27 mouse cellular contexts compared by ENCODE assay signal in the genomic region with DNA sequence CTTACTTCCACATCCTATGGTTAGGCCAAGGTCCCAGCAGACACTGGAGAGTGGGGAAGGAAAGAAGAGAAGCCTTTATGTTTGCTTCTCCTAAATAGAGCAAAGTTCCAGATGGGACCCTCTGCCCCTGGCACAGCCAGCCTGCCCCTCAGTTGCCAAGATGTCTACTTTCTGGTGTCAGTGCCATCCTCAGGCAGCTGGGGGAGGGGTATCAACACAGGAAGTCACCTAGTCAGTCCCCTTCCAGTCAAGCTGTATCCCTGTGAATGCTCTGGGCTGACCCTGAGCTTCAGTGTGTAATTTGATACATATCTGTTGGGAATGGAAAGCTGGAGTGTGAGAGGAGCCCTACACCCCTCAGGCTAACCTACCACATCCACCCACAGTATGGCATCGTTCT. TPM values are rescaled to one million over a fixed set of nuclear protein-coding genes. Genes with fewer than 3 reads are reported as not detected.
A peak's percentile ranks its signal among the peaks of the same experiment; 100 is the strongest.
DNase-seq lines count a peak whose midpoint lies in the region; ATAC-seq and TF ChIP-seq lines count a peak whose summit lies in the region.
"Had no signal": no experiment of that assay in that cellular context is flagged by ENCODE, and none has a peak within 500 bp of the region (broad histone marks: within the 10 kb centered on the region; RNA-seq: fewer than 3 reads in every experiment).

No protein-coding gene starts in this region.

- no peaks in the 10 kb centered on the region for H3K36me3 ChIP-seq in forebrain, postnatal 0 days (ENCODE audit: insufficient read depth)
- H3K36me3 ChIP-seq in forebrain, embryonic 14.5 days (ENCODE audit: control insufficient read depth, insufficient read depth, low read length) = no peaks in the 10 kb centered on the region
- no peaks in the 10 kb centered on the region for H3K36me3 ChIP-seq in kidney, embryonic 15.5 days
- no peaks in the 10 kb centered on the region for H3K36me3 ChIP-seq in E14TG2a.4 (ENCODE audit: insufficient read depth, low read length)
- H3K36me3 ChIP-seq in small intestine, adult 2 months (ENCODE audit: control insufficient read depth, insufficient read depth, low read length) = no peaks in the 10 kb centered on the region
- H3K36me3 ChIP-seq: embryonic facial prominence, embryonic 15.5 days; forebrain, embryonic 15.5 days; hindbrain, embryonic 10.5 days; limb, embryonic 15.5 days; lung, embryonic 15.5 days; neural tube, embryonic 12.5 days had no signal

- no peak overlapping the region for H3K27ac ChIP-seq in forebrain, postnatal 0 days (ENCODE audit: low read depth, low read length)
- H3K27ac ChIP-seq in forebrain, embryonic 14.5 days (ENCODE audit: low read depth, low read length) = no peak overlapping the region
- no peak overlapping the region for H3K27ac ChIP-seq in kidney, embryonic 15.5 days
- H3K27ac ChIP-seq in small intestine, adult 2 months (ENCODE audit: insufficient read depth, low read depth, low read length) = no peak overlapping the region
- H3K27ac ChIP-seq: embryonic facial prominence, embryonic 15.5 days; forebrain, embryonic 15.5 days; hindbrain, embryonic 10.5 days; limb, embryonic 15.5 days; liver, embryonic 14.5 days; lung, embryonic 15.5 days; neural tube, embryonic 12.5 days had no signal

- no peak for ATAC-seq in forebrain, postnatal 0 days
- ATAC-seq in forebrain, embryonic 14.5 days = no peak
- no peak for ATAC-seq in kidney, embryonic 15.5 days (replicated peaks; ENCODE audit: low FRiP score)
- ATAC-seq: forebrain, embryonic 15.5 days had no signal

- no peak overlapping the region for H3K4me3 ChIP-seq in forebrain, postnatal 0 days (ENCODE audit: low read depth, low read length)
- H3K4me3 ChIP-seq in forebrain, embryonic 14.5 days (ENCODE audit: low read depth, low read length) = no peak overlapping the region
- no peak overlapping the region; the same call in 1 of the 2 replicates for H3K4me3 ChIP-seq in kidney, embryonic 15.5 days (replicated peaks)
- peak overlapping the region; percentile 86; the same call in 1 of the 2 replicates for H3K4me3 ChIP-seq in E14TG2a.4 (replicated peaks; ENCODE audit: low read length)
- peak overlapping the region; percentile 81; the same call in 1 of the 2 replicates for H3K4me3 ChIP-seq in small intestine, adult 2 months (ENCODE audit: low read depth, low read length)
- H3K4me3 ChIP-seq: neural tube, embryonic 12.5 days had no signal

- no peaks in the 10 kb centered on the region for H3K9me3 ChIP-seq in forebrain, postnatal 0 days (ENCODE audit: low read length)
- H3K9me3 ChIP-seq in forebrain, embryonic 14.5 days (replicated peaks; ENCODE audit: control insufficient read depth, low read length) = no peaks in the 10 kb centered on the region
- no peaks in the 10 kb centered on the region for H3K9me3 ChIP-seq in kidney, embryonic 15.5 days (replicated peaks)
- H3K9me3 ChIP-seq in E14TG2a.4 (ENCODE audit: low read length) = no peaks in the 10 kb centered on the region
- H3K9me3 ChIP-seq: embryonic facial prominence, embryonic 15.5 days; forebrain, embryonic 15.5 days; hindbrain, embryonic 10.5 days; limb, embryonic 15.5 days; lung, embryonic 15.5 days; megakaryocyte, embryonic 14.5 days; neural tube, embryonic 12.5 days had no signal

- peaks cover 8% of the 10 kb centered on the region; the same call in 1 of the 2 replicates for H3K4me1 ChIP-seq in forebrain, postnatal 0 days (ENCODE audit: insufficient read depth)
- H3K4me1 ChIP-seq in forebrain, embryonic 14.5 days (ENCODE audit: control insufficient read depth, insufficient read depth, low read length) = peaks cover 8% of the 10 kb centered on the region
- H3K4me1 ChIP-seq in kidney, embryonic 15.5 days = peaks cover 37% of the 10 kb centered on the region
- H3K4me1 ChIP-seq in E14TG2a.4 (replicated peaks; ENCODE audit: low read depth, low read length) = peaks cover 42% of the 10 kb centered on the region
- H3K4me1 ChIP-seq in small intestine, adult 2 months (ENCODE audit: control insufficient read depth, insufficient read depth, insufficient read length, low read length) = peaks cover 15% of the 10 kb centered on the region; the same call in 1 of the 2 replicates

- H3K27me3 ChIP-seq in forebrain, postnatal 0 days (ENCODE audit: insufficient read depth, low read length) = peaks cover 17% of the 10 kb centered on the region
- peaks cover 51% of the 10 kb centered on the region for H3K27me3 ChIP-seq in forebrain, embryonic 14.5 days (replicated peaks; ENCODE audit: control insufficient read depth, insufficient read depth, low read length)
- H3K27me3 ChIP-seq in kidney, embryonic 15.5 days = peaks cover 79% of the 10 kb centered on the region
- peaks cover 95% of the 10 kb centered on the region for H3K27me3 ChIP-seq in E14TG2a.4 (ENCODE audit: insufficient read depth, low read length)
- no peaks in the 10 kb centered on the region; the same call in 1 of the 2 replicates for H3K27me3 ChIP-seq in small intestine, adult 2 months (ENCODE audit: control insufficient read depth, insufficient read depth, low read length)

- 68% methylated on average over 1 of the region's 1 CpGs for WGBS in forebrain, postnatal 0 days
- WGBS in forebrain, embryonic 14.5 days = 65% methylated on average over 1 of the region's 1 CpGs
- 39% methylated on average over 1 of the region's 1 CpGs for WGBS in kidney, embryonic 15.5 days
- WGBS in small intestine, adult 2 months = 87% methylated on average over 1 of the region's 1 CpGs

- TF ChIP-seq POLR2A in small intestine, adult 2 months (IDR thresholded peaks at IDR 0.05; ENCODE audit: low read depth, low read length) = no peak

- no peak overlapping the region for H3K9ac ChIP-seq in forebrain, postnatal 0 days
- H3K9ac ChIP-seq in forebrain, embryonic 14.5 days (ENCODE audit: low read length) = no peak overlapping the region
- H3K9ac ChIP-seq in kidney, embryonic 15.5 days = no peak overlapping the region
- H3K9ac ChIP-seq: embryonic facial prominence, embryonic 15.5 days; forebrain, embryonic 15.5 days; liver, embryonic 14.5 days had no signal

- DNase-seq in forebrain, postnatal 0 days = no peak
- no peak for DNase-seq in forebrain, embryonic 14.5 days (ENCODE audit: low spot score)
- DNase-seq in kidney, adult 18-20 months = no peak
- DNase-seq in B cell, adult 2 months = no peak
- DNase-seq: kidney, adult 8-10 months; kidney, postnatal 14 days; layer of hippocampus, postnatal 36 days; lung, postnatal 36 days; midbrain, embryonic 14.5 days; right cerebral cortex, adult 18-20 months; right cerebral cortex, postnatal 4 days had no signal

- 0 out of 2 replicates have a peak overlapping the region, but pooled peaks have one; percentile 67 for H3K4me2 ChIP-seq in forebrain, postnatal 0 days (ENCODE audit: low read depth)
- no peak overlapping the region for H3K4me2 ChIP-seq in forebrain, embryonic 14.5 days (ENCODE audit: low read length)
- H3K4me2 ChIP-seq in kidney, embryonic 15.5 days = peak overlapping the region; percentile 90; the same call in 1 of the 2 replicates

- no peak for TF ChIP-seq CTCF in forebrain, postnatal 0 days (IDR thresholded peaks at IDR 0.05; ENCODE audit: low read depth)
- no peak for TF ChIP-seq CTCF in E14TG2a.4 (conservative IDR thresholded peaks at IDR 0.05; ENCODE audit: low read length)
- TF ChIP-seq CTCF in small intestine, adult 2 months (IDR thresholded peaks at IDR 0.05; ENCODE audit: extremely low read depth, insufficient read length, insufficient replicate concordance, low read depth, low read length) = no peak

RNA-seq across cellular contexts. Expression of a gene that starts 1.3 kb away (rescaled TPM):
- total RNA-seq in forebrain, postnatal 0 days (2014; rRNA removed) = 8.2 and 13.5 TPM in 2 replicates
- 14.2 and 18.2 TPM in 2 replicates for polyA plus RNA-seq in forebrain, postnatal 0 days (2015; fragmentation: Nextera tagmentation; extraction: Ambion mirVana)
- 1.9 and 2.5 TPM in 2 replicates for polyA plus RNA-seq in forebrain, embryonic 14.5 days (2014; fragmentation: Nextera tagmentation; extraction: Ambion mirVana)
- polyA plus RNA-seq in kidney, embryonic 15.5 days (2015; fragmentation: Nextera tagmentation; extraction: Ambion mirVana) = 4.5 and 4.6 TPM in 2 replicates
- 25.8 and 50.7 TPM in 2 replicates for polyA plus RNA-seq in small intestine, adult 2 months (2012; rRNA removed)
- total RNA-seq: common myeloid progenitor, adult 5-6 weeks had no signal

RNA-seq across cellular contexts. Expression of a gene that starts 2.1 kb away (rescaled TPM):
- total RNA-seq in forebrain, postnatal 0 days (2014; rRNA removed) = 179 and 188 TPM in 2 replicates
- polyA plus RNA-seq in forebrain, postnatal 0 days (2015; fragmentation: Nextera tagmentation; extraction: Ambion mirVana) = 413 and 442 TPM in 2 replicates
- polyA plus RNA-seq in forebrain, embryonic 14.5 days (2014; fragmentation: Nextera tagmentation; extraction: Ambion mirVana) = 263 and 331 TPM in 2 replicates
- polyA plus RNA-seq in kidney, embryonic 15.5 days (2015; fragmentation: Nextera tagmentation; extraction: Ambion mirVana) = 41.3 and 52.5 TPM in 2 replicates
- 103 and 117 TPM in 2 replicates for polyA plus RNA-seq in small intestine, adult 2 months (2012; rRNA removed)

RNA-seq across cellular contexts. Expression of a gene that starts 24.9 kb away (rescaled TPM):
- 13.2 and 13.9 TPM in 2 replicates for total RNA-seq in forebrain, postnatal 0 days (2014; rRNA removed)
- 9.5 and 12.7 TPM in 2 replicates for polyA plus RNA-seq in forebrain, postnatal 0 days (2015; fragmentation: Nextera tagmentation; extraction: Ambion mirVana)
- polyA plus RNA-seq in forebrain, embryonic 14.5 days (2014; fragmentation: Nextera tagmentation; extraction: Ambion mirVana) = 27.8 and 28.9 TPM in 2 replicates
- polyA plus RNA-seq in kidney, embryonic 15.5 days (2015; fragmentation: Nextera tagmentation; extraction: Ambion mirVana) = 40.4 and 42.7 TPM in 2 replicates
- polyA plus RNA-seq in small intestine, adult 2 months (2012; rRNA removed) = 15.4 and 28.8 TPM in 2 replicates

RNA-seq across cellular contexts. Expression of a gene that starts 26.1 kb away (rescaled TPM):
- 1.3 TPM in 1 of 2 replicates, not detected in the other for total RNA-seq in forebrain, postnatal 0 days (2014; rRNA removed)
- 0.17 and 0.23 TPM in 2 replicates for polyA plus RNA-seq in forebrain, postnatal 0 days (2015; fragmentation: Nextera tagmentation; extraction: Ambion mirVana)
- polyA plus RNA-seq in forebrain, embryonic 14.5 days (2014; fragmentation: Nextera tagmentation; extraction: Ambion mirVana) = 0.21 TPM in 1 of 2 replicates, not detected in the other
- 0.08 and 0.18 TPM in 2 replicates for polyA plus RNA-seq in kidney, embryonic 15.5 days (2015; fragmentation: Nextera tagmentation; extraction: Ambion mirVana)
- polyA plus RNA-seq in small intestine, adult 2 months (2012; rRNA removed) = 0.68 and 0.76 TPM in 2 replicates
- total RNA-seq: adrenal gland, postnatal 14 days; gastrocnemius, postnatal 25 days had no signal
- polyA plus RNA-seq: heart, embryonic 11.5 days; heart, postnatal 0 days; hindbrain, embryonic 10.5 days had no signal

RNA-seq across cellular contexts. Expression of a gene that starts 31.5 kb away (rescaled TPM):
- 51.5 and 67.4 TPM in 2 replicates for total RNA-seq in forebrain, postnatal 0 days (2014; rRNA removed)
- polyA plus RNA-seq in forebrain, postnatal 0 days (2015; fragmentation: Nextera tagmentation; extraction: Ambion mirVana) = 8.8 and 10.5 TPM in 2 replicates
- 6.7 and 11.9 TPM in 2 replicates for polyA plus RNA-seq in forebrain, embryonic 14.5 days (2014; fragmentation: Nextera tagmentation; extraction: Ambion mirVana)
- polyA plus RNA-seq in kidney, embryonic 15.5 days (2015; fragmentation: Nextera tagmentation; extraction: Ambion mirVana) = 11.0 and 11.1 TPM in 2 replicates
- 15.0 and 18.5 TPM in 2 replicates for polyA plus RNA-seq in small intestine, adult 2 months (2012; rRNA removed)

Comparison
In these comparisons a context has a peak if more than half of its experiments do, and no peak if none do; other contexts are left out.
1. H3K4me3 ChIP-seq: peak in E14TG2a.4 (single experiment) and small intestine, adult 2 months (single experiment); none in forebrain, postnatal 0 days (single experiment), forebrain, embryonic 14.5 days (single experiment) and kidney, embryonic 15.5 days (single experiment).